Mouse (Mus musculus) olfactory bulb, adult 2 months (tissue): ENCODE data around the gene Hpf1.

ENCODE experiments used
- CTCF ChIP-seq: fragments of 200-500 bp; IDR thresholded peaks from 2 replicates; pipeline ENCODE4 v1.5.1; 2012; ENCODE audit warnings: low read depth, mild to moderate bottlenecking, low read length, moderate library complexity; ENCODE audit not compliant: insufficient read depth
- POLR2A ChIP-seq: fragments of 200-500 bp; IDR thresholded peaks from 2 replicates; pipeline ENCODE4 v1.6.1; 2012; ENCODE audit warnings: mild to moderate bottlenecking, low read depth, low read length, moderate library complexity; ENCODE audit not compliant: insufficient read depth

DNA sequence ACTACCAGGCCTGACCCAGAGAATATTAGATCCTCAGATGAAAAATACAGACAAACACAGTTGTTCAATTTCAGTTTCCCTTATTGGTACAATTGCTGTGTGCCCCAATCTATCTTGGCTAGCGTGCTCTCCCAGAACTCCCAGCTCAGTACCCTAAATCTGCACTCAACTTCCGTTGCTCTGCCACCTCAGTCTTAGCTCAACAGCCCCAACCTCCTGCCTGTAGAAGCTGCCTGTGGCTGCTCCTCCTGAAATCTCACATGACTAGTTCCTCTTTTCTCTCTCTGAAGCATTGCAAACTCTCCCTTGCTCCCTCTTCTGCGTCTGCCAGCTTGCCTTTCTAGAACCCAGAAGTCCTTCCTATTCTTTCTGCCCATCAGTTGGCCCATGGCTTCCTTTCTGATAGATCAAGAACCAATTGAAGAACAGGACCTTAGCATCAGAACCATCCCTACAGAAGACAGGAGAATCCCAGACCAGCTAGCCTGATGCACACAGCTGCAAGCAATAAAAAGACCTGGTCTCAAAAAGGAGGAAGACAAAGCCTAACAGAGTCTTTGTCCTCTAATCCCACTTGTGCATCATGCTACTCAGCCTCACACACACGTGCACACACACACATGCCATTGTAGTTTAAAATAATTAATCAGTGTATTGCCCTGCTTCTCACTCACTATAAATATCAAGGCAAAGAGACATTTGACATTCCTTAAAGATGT is 6.6 kb upstream of the Hpf1 start:
- TF ChIP-seq POLR2A (no peak), CTCF (no peak)
